Mouse (Mus musculus): ENCODE measurements around the gene Cd59a. TPM values are rescaled to one million over a fixed set of nuclear protein-coding genes. Genes with fewer than 3 reads are reported as not detected.

The Cd59a gene
- total RNA-seq, 2 experiments from 2014 or later = 3.9 to 6.0 TPM

DNA sequence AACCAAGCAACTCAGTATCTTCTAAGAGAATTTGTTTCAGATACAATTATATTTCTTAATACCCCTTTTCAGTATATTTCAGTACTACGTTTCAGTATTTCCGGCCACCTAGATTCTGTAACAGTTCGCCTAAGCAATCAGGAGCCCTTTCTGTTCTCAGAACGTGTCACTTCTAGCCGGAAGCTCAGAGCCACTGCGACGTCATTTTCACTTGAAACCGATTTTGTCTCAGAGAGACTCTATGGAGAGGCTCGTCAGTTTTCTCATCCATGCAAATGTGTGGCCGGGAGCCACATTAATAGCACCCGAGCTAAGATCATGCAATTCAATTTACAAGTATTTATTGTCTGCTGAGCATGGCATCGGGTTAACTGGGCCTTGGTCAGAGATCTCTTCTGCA lies 48.4 kb downstream of the Cd59a start:
- DNase-seq = no peak

DNA sequence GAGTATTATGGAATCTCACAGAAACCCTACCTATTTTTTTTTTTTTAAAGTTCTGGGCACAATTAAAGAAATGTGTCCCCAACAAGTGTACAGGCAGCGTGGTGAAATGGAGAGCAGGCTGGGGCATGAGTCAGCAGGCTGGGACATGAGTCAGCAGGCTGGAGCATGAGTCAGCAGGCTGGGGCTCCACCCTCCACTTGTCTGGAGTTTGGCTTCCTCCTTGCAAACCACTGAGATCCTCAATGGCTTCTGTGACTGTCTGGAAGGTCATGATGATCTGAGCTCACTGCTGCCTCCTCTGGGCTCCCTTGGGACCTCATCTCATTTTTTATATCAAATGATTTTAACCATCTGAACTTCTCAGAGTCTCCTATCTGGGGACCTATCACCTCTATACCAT lies 50.4 kb downstream of the Cd59a start:
- DNase-seq = peak in 1 of 2 experiments; percentile 25

DNA sequence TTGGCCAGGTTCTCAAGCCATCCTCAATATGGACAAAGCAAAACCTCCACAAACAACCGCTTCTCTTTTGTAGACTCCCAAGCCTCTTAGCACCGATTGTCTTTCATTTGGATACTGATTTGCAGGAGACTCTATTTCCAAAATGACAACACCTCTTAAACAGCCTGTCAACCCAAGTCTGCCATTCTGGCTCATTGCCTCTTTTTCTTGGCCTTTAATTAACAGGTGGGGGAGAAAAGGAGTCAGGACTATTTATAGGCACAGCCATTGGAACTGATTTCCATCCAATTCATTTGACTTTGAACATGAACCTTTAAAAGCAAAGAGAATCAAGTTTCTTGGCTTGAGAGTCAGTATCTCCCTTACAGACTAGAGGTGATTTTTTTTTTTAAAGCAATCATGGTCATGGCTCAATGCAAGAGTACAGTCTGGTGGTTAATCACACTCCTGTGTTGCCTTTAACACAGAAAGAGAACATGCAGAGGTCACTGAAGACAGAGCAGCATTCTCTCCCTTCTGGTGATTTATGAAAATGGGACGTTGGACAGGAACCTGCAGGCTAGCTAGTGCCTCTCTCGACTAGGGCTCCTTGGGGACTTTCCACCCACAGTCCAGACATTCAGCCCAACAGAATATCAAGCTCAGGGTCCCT lies 52.4 kb downstream of the Cd59a start:
- DNase-seq = no peak

DNA sequence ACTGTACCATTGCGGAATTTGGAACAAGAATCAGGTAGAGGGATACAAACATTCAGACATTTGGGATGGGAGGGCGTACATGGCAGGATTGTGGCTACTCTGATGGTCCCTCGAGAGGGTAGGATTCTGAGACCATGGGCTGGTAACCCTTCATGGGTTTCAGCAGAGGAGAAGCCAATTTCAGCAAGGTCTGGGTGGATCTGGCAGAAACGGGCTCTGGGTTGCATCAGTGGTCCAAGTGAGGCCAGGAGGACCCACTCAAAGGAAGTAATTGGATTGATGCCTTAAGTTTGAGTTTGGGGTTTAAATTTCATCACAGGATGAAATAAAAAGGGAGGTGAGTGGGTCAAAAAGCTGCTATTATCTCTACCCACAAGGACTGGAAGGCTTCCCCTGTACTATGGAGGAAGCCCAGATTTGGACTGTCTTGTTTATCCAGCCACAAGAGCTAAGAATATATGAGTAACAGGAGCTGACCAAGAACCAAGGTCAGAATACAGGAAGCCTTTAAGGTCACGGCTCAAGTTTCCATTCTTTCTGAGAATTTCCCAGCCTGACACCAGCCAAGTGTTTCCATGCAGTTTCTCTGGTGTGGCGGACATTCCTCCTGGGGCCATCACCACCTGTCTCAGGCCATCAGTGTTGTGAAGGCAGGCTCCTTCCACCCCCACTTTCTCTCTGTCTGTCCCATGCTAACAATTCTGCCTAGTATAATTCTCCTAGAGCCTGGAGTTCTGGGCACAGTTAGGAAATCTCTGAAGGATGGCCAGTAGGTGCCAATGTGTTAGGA lies 55.2 kb downstream of the Cd59a start:
- DNase-seq = no peak

DNA sequence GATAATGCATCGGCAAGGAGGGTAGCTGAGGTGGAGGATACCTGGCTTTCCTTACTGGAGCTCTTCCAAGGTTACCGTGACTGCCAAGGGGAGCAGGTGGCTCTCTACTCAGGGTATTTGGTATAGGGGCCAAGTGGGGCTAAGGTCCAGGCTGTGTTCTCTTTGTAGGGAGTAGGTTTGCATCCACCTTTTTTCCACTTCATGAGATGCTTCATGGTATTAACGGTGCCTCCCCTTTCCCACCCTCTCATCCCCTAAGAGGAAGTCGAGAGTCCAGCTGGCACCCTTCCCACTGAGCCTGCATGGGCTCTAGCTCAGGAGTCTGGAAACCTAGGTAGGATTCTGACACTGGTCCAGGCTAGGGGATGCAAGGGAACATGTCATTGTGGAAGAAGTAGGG lies 57.7 kb downstream of the Cd59a start:
- no peak for DNase-seq

DNA sequence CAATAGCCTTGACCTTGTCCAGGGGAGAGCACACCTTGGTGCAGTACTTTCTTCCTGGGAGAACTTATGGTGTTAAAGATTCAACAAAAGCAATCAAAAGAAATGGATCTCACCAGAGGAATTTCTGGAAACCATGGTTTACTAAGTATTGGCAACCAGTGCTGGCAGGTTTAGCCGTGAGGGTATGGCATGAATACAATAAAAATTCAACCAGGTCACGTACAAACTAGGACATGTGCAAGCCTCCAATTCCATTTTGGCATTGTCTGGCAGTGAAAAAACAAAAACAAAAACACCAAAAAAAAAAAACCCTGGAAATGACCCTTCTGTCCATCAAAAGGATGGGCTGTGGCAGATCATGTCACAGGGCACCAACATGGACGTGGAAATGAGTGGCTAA lies 58.3 kb downstream of the Cd59a start:
- no peak for DNase-seq

DNA sequence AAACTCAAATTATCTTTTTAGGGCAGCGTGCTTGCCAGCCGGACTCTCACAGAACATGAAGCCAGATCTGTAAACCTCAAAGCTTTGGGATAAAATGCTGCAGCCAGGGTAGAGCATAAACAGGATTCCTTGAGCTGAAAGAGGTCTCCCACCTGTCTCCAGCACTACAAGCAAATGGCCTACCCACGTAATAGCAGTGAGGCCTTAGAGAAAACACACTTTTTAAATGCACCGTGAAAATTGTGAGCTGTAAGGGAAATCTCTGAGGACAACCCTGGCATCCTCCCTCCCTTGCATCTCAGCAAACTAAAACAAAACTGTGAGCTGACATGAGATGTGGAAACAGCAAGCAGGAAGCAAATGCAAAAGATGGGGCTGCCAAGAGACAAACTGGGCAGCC lies 62.2 kb downstream of the Cd59a start:
- DNase-seq = no peak

DNA sequence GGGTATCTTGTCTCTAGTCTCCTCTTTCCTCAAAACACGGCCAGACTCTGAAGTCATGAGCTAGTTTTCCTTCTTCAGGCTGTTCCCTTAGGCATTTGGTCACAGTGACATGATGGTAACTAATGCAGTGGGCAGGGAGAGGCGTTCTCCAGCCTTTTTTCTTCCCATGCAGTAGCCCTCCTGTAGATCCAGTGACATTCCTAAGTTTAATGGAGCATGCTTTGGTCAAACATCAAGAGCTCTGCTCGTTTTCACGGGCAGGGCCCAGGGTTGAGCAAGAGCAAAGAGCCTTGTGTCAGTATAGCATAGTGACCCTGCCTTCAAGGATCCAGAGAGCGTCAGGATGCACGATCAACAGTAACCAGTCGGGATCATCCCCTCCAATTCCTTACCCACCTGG lies 67.8 kb downstream of the Cd59a start:
- no peak for DNase-seq

DNA sequence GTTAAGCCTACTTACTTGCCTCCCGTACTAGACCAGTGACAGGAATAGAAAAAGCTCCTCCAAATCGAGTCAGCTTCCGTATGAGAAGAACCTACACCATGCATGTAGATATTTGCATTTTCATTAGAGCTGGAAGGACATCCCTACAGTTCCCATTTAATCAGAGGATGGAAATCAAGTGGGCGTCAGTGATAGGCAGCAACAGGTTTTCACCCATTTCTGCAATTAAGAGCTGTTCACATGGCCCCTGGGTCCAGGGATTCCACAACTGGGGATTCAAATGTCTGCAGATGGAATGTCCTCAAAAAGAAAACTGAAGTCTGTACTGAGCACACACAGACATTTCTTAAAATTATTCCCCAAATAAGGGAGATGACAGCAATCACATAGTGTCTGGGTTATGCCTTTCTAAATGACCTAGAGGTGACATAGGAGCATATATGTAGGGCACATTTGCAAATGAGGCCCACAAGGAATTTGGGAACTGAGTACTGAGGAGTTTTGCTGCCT lies 68.4 kb downstream of the Cd59a start:
- no peak for DNase-seq

Other genes with a start within 250 kb of the Cd59a start
- 10 to 100 TPM; 20.0 TPM for gene Lmo2, start 137.8 kb upstream of the Cd59a start, total RNA-seq (2021)
- gene Fbxo3, start 68.1 kb upstream of the Cd59a start, total RNA-seq (2021) = 10 to 100 TPM; 48.7 to 49.2 TPM
- gene 4931422A03Rik, start 67.4 kb upstream of the Cd59a start, total RNA-seq (2021) = not detected
- under 1 TPM; 0.47 to 0.53 TPM for gene Gm10912, start 30.0 kb upstream of the Cd59a start, total RNA-seq (2021)
- not detected for gene Gm10799, start 27.3 kb upstream of the Cd59a start, total RNA-seq (2021)
- 1 to 10 TPM in 1 of 2 experiments, not detected in 1; 2.0 TPM for gene Cd59b, start 26.0 kb upstream of the Cd59a start, total RNA-seq (2021)
- gene A930018P22Rik, start 27.0 kb downstream of the Cd59a start, total RNA-seq (2021) = not detected

Data from layer of hippocampus, postnatal 36 days (tissue).